Mouse (Mus musculus) spleen, adult 12 weeks (tissue): Measurements from ENCODE around the gene Nup85.
A peak's percentile ranks its signal among the peaks of the same experiment; 100 is the strongest.

Experiments used
- DNase-seq: peaks from one replicate; pipeline ENCODE4 v3.0.0; 2022; ENCODE audit warnings: low spot score

Gene Nup85

DNA sequence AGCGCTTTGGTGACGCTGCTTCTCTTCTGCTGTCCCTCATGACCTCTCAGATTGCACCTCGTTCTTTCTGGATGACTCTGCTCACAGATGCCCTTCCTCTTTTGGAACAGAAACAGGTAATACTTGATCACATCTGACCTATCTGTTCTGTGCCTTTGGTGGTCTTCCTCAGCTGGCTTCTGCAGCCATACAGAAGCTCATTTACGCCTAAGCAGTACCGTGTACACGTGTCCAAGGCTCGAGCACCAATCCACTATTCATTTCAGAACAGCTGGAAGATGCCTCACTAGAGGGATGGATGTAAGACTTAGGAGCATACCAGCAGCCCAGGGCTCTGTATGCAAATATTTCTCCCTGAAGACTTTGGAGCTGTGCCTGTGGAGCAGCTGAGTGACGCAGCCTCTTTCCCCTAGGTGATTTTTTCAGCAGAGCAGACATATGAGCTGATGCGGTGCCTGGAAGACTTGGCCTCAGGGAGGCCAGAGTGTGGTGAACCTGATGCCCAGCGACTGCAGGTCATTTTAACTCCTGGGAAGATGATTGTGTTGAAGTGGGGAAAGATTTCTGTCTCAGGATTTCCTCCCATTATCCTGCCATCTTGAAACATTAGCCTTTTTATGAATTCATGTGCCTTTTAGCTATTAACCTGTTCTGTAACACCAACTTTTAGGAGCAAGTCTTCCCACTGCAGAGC is 18.8 kb downstream of the Nup85 start:
- DNase-seq = no peak

DNA sequence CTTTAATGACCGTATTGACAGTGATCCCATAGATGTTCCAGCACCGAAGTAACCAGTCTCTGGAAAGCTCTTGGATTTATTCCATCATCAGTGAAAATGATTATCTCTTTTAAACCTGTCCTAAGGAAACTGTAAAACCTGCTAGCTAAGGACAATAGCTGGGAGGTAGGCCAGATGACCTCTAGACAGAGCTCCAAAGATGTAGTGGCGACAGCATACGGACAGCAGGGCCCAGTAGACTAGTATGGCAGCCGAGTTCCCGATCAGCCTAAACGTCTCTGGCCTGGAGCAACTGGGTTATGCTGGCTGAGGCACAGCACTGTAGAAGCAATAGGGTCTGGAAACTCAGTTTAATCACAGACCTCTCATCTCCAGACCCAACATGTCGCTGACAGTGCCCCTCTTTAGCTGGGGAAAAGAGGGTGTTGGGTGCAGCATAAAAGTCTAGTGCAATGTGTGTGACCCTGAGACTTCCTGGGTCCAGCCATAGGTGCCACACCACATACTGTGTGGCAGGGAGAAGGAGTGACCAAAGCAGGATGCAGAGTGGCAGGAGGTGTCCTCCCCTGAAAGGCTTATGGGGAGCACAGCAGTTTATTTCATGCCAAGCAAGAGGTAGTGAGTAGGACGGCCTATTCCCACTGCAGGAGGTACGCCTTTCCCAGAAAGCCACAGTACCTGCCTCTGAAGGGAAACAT is 20.3 kb downstream of the Nup85 start:
- DNase-seq = no peak

DNA sequence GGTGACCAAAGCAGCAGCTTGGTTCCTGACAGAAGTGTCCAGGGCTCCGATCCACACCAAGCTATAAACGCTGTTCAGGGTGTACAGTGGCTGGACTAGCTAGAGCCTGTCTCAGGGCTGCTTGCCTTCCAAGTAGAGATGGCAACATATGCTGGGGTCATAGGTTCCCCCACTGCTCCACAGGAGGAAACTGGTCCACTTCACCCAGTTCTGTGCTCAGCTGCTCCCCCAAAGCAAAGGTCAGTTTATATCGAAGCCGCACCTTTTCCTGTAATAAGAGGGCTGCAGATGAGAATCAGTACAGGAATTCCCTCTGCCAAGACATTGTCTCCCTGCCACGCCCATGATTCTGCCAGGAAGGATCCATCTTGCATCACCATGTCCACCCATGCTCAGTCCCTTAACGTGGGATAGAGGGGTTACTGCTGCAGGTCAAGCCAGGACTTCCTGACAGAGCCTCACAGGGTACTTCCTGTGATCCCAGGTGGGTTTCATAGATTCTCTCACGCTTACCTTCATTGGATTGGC is 21.4 kb downstream of the Nup85 start:
- DNase-seq = no peak

DNA sequence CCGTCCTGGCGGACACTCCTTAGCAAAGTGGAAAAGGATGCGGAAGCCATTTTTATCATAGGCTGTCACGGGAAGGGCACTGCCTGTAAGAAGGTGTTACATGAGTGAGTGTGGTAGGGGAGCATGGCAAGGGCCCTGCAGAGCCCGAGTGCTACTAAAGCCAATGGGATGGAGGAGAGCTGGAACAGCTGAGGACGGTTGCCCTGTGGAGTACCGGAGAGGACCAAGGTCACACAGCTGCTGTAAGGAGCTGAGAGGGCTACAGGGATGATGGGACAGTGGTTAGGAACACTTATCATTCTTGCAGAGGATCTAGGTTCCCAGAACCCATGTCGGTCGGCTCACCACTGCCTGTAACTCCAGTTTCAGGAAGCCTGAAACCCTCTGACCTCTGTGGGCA is 22.2 kb downstream of the Nup85 start:
- DNase-seq = no peak

DNA sequence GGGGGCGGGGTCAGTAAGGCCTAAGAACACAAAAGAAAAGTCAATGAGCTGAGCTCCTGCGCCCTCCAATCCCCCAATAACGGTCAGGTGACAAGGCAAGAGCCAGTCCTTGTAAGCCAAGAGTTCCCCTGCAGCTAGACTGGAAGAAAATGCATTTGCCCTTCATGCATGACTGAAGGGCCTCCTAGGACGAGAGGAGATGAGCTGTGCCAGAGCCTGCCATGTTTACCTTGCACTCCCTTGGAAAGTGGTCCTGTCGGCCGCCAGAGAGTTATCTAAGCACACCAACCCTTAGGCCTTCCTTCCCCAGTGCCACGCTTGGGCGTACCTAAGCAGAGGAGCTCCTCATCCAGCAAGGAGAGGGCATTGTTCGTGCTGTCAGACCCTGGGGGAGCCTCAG is 23.8 kb downstream of the Nup85 start:
- no peak for DNase-seq

DNA sequence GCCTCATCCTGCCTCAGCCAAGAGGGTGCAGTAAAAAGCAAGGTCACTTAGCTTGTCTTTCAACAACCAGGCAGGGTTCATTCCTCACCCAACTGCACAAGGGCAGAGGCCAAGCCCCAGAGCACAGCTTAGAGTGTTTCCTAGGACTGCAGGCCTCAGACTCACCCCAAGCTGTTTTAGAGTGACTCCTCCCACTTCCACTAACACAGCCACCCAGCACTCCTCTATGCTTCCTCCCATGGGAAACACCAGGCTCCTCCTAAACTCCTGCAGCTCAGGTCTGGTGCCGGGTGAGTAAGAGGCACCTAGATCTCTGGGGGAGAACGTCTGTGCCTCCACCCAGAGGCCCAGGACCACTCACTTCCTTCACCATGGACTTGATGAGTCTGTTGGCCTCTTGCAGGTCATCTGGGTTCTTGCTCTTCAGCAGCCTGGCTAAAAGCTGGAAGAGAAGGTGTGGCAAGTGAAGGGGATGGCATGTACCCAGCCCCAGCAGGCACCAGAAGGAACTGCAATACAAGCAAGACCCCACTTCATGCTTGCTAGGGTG is 26.4 kb downstream of the Nup85 start:
- DNase-seq = no peak

DNA sequence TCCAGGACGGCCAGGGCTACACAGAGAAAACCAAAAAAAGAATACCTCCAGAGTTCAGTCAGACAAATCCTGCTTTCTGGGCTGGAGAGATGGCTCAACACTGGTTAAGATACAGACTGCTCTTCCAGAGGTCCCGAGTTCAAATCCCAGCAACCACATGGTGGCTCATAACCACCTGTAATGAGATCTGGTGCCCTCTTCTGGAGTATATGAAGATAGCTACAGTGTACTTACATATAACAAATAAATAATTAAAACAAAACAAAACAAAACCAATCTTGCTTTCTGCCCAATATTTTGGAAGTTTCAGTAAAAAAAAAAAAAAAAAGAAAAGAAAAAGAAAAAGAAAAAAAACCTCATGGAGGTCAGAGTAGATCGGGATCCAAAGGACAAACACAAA is 31.0 kb downstream of the Nup85 start:
- no peak for DNase-seq

DNA sequence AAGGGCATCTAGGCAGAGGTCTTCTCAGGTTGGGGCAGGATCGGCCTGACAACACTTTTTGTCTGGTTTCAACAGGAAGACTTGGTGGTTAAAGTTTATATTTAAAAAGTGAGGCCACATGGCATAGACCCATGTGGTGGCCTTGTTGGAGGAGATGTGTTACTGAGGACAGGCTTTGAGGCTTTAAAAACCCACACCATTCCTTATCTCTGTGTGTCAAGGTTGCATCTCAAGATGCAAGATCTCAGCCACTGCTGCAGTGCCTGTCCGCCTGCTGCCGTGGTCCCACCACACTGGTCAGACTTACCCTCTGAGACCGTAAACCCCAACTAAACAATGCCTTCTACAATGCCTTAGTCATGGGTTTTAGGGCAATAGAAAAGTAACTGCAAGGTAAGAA is 34.1 kb downstream of the Nup85 start:
- DNase-seq = no peak

DNA sequence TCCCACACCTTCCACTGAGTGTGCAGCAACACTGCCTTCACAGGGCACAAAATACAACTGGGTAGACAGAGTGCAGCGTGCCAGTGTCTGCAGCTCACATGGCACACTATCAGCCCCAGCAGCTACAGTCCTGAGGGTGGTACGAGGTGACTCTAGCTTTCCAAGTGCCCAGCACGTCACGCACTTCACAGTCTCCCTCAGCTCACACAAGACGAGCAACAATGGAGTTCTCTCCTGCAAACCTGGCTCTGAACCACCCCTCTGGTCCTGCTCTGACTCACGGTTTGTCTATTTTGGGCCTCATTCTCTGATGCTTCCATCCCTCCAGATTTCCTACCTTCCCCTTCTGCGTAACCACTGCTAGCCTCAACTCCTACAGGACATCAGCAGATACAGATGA is 35.5 kb downstream of the Nup85 start:
- no peak for DNase-seq

DNA sequence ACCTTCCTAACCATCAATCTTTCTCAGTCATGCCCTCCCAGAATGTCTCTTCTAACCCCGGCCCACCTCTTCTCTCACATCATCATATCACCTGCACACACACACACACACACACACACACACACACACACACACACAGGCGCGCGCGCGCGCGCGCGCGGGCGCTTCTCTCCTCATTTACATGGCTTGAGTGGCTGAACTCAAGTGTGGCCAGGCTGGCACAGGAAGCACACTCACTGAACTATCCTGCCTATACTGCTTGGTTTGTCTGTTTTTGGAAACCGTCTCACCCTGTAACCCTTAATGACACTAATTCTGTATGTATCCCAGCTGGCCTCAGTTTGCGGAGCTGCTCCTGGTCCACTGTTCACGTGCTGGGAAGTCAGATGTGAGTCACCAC is 36.5 kb downstream of the Nup85 start:
- DNase-seq = no peak

DNA sequence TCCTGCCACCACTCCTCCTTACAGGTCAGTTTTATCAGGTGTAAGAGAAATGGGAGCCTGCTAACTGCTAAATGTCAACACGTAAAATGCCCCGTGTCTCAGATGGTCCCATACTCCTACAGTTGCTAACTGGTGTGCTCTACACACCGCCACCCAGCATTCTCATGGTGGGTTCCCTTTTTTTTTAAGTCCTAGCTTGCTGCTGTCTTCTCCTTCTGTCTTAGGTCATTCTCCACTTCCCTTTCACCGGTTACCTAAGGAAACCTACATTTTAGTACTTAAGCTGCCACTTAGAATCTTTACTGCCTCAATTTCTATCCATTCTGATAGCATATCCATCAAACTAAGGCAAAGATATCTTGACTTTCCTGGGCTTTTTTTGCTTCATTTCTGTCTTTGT is 36.9 kb downstream of the Nup85 start:
- no peak for DNase-seq

DNA sequence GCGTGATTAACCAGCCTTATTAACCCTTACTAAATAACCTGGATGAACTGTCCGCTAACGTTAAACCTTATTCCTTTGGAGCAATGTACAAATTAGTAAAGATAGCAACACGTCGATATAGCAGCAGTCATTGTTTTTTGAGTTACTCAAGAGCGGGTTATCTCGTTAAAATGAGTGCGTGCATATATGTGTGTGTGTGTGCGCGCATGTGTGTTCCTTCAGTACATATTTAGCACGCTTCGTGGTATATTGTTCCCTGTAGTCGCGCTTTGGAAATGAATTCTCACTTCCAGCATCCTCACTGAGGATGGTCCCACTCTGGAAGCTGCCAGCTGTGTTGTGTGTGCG is 38.9 kb downstream of the Nup85 start:
- no peak for DNase-seq

DNA sequence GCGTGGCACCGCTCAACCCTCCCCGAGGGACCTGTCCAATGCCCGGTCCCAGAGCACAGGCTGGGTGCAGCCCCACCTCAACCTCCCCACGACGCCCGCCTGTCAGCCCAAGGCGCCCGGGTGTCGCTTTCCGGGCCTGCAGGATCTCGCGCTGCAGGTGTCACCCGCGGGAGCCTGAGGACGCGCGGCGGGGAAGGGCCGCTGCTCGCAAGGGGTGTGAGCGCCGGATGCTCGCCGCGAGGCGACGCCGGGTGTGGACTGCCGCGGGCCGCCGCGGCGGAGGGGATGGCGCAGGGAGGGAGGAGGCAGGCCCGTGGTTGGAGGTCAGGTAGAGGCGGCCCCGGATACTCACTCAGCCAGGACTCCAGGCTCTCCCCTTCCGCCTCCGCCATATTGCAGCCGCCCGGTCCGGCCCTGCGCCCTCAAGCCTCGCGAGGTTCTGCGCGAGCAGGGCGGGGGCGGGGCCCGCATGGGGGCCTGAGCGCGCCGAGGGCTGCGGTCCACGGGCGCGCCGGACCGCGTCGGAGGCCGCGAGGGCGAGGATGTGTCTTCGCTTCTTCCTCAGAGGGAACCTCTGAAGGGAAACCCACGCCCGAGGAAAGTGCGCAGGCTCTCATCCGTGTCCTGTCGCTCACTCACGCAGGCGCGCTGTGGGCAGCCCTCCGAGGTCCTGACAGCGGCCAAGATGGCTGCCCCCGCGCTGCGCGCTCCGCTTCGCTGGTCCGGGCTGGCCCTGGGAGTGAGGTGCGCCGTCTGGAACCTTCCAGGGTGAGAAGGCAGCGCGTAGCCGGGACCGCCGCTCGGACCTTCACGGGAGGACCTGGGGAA is 39.5 kb downstream of the Nup85 start, which contains the start of the genes Mrps7 and Gga3:
Gene Mrps7, plus strand, starts transcription at position 450 of the 828 bp plus-strand sequence.
Gene Gga3, minus strand, starts transcription at position 576 of the 828 bp plus-strand sequence.
- peak; percentile 91 for DNase-seq

DNA sequence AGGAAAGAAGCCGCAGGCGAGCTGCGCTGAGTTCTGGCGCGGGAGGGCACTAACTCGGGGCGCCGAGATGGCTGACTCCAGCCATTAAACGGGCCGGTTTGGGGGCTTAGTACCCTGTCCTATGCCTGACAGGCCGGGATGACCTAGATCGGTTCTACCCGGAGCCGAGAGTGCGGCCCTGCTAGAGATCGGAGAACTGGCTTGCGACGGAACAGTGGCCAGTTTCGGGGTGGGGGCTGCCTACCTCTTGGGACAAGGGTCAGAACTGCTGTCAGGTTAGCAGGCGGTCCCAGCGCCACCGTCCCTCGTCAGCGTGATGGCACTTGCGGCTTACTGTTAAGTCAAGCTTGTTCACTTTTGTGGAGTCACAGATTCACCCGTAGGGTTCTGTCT is 40.1 kb downstream of the Nup85 start:
- no peak for DNase-seq

DNA sequence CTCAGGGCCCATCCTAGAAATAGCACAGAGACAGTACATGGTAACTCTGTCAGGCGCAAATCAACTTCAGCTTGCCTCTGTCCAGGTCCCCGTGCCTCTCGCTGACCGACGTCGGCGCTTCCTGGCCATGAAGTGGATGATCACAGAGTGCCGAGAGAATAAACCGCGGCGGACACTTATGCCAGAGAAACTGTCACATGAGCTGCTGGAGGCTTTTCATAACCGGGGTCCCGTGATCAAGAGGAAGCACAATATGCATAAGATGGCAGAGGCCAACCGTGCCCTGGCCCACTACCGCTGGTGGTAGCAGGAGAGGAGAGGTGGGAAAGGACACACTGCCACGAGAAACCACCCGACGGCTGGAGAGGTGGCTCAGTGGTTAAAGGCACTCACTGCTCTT is 42.5 kb downstream of the Nup85 start:
- DNase-seq = no peak

DNA sequence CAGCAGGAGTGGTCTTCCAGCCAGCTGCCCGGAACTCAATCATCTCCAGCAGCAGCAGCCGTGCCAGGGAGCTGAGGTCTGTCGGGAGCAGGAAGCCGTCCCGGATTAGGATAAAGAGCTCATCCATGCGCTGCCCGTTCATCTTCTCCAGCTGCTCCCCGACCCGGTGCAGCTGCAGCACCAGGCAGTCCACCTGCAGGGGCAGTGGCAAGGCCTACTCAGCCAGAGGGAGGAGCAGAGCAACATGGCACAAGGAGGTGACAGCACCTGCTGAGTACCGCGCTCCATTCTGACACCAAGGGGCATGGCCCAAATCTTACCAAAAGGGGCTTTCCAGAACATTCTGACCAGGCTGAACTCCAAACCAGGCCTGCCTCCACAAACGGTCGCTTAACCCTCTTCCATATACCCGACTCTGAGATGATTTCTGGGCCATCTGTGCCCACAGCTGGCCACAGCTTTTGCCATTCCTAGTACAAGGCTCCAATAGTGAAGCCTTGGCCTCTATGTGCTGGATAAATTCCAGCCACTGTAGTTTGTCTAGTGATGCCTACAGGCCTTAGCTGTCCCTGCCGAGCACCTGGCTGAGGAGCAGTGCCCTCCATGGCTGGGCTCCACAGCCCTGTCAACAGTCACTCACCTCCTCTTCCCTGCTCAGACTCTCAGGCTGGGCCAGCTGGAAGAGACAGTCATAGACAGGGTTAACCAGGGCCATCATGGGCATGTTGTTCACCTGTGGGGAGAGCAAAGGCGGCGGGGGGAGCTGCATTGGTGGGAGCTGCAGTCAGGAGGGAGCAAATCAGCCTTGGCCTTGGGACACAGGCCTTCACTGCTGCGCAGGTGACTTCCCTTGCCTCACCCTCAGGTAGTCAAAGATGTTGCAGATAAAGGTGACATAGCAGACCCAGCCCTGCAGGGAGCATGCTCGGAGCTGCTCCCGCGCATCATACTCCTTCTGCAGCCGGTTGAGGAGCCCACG is 44.5 kb downstream of the Nup85 start:
- no peak for DNase-seq

DNA sequence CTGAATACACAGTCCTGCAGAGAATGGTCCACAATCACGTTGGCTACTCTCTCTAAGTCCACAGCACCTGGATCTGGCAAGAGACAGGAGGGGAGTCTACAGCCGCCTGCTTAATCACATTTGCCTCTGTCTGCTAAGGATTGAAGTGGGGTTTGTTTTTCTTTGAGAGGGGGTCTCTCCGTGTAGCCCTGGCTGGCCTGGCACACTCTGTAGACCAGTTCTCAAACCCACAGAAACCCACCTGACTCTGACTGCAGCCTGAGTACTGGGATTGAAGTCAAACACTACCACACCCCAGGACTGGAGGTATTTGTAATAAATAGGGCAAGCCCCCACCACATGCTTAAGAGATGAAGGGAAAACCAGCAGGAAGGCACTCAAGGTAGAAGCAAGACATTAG is 45.3 kb downstream of the Nup85 start:
- DNase-seq = no peak

DNA sequence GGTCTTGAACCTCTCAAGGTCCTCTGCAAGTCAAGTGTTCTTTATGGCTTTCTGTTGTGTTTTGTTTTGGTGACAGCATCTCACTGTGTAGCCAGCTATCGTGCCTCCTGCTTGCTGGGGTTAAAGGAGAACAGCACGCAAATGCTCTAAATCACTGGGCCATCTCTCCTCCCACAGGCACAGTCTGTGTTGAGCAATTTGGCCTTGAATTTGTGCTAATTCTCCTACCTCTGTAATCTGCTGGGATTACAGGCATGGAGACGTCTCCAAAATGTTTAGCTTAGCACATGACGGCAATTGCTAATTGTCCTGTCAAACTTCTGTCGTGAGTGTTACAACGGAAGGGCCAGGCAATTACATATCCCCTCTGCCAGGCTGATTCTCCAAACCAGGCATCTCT is 46.9 kb downstream of the Nup85 start:
- no peak for DNase-seq

DNA sequence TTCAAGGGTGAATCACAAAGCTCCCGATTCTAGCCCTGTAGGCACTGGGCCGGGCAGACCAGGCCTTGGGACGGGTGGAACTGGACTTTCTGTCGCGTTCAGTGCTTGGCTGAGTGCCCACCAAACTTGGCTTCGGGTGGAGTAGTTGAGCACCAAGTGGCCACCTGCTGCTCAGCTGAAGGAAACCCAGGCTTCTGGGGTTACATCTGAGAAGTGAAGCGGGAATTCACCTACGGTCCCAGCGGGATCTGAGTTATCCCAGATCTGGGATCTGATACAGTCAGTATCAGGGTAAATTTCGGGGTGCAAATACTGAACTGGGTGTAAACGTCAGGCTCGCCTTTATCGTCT is 47.8 kb downstream of the Nup85 start:
- DNase-seq = peak; percentile 67

DNA sequence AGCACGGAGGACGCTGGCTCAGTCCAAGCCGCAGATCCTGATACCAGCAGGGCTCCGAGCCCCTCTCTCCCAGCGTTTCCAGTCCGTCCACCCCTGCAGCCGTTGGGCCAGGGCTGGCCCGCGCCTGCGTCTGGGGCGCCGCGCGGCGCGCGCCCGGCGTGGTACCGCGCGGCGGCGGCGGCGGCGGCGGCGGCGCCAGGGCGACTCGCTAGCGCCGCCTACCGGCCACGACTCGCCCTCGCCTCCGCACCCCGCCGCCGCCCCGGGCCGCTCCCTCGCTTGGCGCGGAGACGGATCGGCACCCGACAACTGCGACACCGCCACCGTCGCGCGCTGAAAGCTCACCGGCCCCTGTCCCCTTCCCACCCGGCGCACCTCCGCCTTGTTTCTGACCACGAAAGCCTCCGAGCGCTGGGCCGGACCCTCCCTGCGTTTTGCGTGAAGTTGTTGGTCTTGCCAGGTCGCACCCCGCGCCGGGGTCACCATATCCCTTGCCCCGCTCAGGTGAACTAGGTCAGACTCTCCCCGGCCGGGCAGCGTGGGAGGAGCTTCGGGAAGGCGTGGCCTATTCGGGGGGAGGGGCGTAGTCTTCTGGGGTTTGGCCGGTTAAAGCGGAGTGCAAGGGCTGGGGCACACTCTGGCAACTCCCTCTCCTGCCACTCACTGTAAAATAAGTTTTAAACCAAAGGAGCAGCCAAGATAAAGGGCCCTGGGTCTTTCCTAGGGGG is 48.3 kb downstream of the Nup85 start, which contains the start of gene Mif4gd:
Gene Mif4gd, minus strand, starts transcription at position 560 of the 728 bp plus-strand sequence.
- peak; percentile 97 for DNase-seq
